Mouse (Mus musculus): Measurements from ENCODE around the gene Per3. TPM values are rescaled to one million over a fixed set of nuclear protein-coding genes. Genes with fewer than 3 reads are reported as not detected.

Gene Per3
- polyA plus RNA-seq, 1 experiment: 4.2 TPM

- DNase-seq (ENCODE audit: low read depth): peak; percentile 32
- TF ChIP-seq CTCF (IDR thresholded peaks at IDR 0.05; ENCODE audit: borderline replicate concordance, extremely low read depth, insufficient read depth, insufficient read length) (no peak), POLR2A (IDR thresholded peaks at IDR 0.05; ENCODE audit: borderline replicate concordance, extremely low read depth, insufficient read depth, insufficient read length, poor library complexity, severe bottlenecking) (no peak)
Measured at GRCm38 (mm10) chr4:150978156-150978910, 66.1 kb downstream of the Per3 start.

- no peak for TF ChIP-seq POLR2A (IDR thresholded peaks at IDR 0.05; ENCODE audit: borderline replicate concordance, extremely low read depth, insufficient read depth, insufficient read length, poor library complexity, severe bottlenecking)
- TF ChIP-seq CTCF (IDR thresholded peaks at IDR 0.05; ENCODE audit: borderline replicate concordance, extremely low read depth, insufficient read depth, insufficient read length): no peak
- no peak for DNase-seq (ENCODE audit: low read depth)
Measured at GRCm38 (mm10) chr4:150975145-150975544, 69.3 kb downstream of the Per3 start.

GRCm38 (mm10) chr4:150973264-150973663 is 71.2 kb downstream of the Per3 start:
- no peak for DNase-seq (ENCODE audit: low read depth)
- TF ChIP-seq POLR2A (IDR thresholded peaks at IDR 0.05; ENCODE audit: borderline replicate concordance, extremely low read depth, insufficient read depth, insufficient read length, poor library complexity, severe bottlenecking) (no peak), CTCF (IDR thresholded peaks at IDR 0.05; ENCODE audit: borderline replicate concordance, extremely low read depth, insufficient read depth, insufficient read length) (no peak)

GRCm38 (mm10) chr4:150968956-150969355 is 75.5 kb downstream of the Per3 start:
- no peak for DNase-seq (ENCODE audit: low read depth)
- no peak for TF ChIP-seq POLR2A (IDR thresholded peaks at IDR 0.05; ENCODE audit: borderline replicate concordance, extremely low read depth, insufficient read depth, insufficient read length, poor library complexity, severe bottlenecking)
- TF ChIP-seq CTCF (IDR thresholded peaks at IDR 0.05; ENCODE audit: borderline replicate concordance, extremely low read depth, insufficient read depth, insufficient read length): no peak

- no peak for TF ChIP-seq POLR2A (IDR thresholded peaks at IDR 0.05; ENCODE audit: borderline replicate concordance, extremely low read depth, insufficient read depth, insufficient read length, poor library complexity, severe bottlenecking)
- TF ChIP-seq CTCF (IDR thresholded peaks at IDR 0.05; ENCODE audit: borderline replicate concordance, extremely low read depth, insufficient read depth, insufficient read length): peak; percentile 75
- DNase-seq (ENCODE audit: low read depth): peak; percentile 53
Measured at GRCm38 (mm10) chr4:150966556-150966955, 77.9 kb downstream of the Per3 start.

- no peak for DNase-seq (ENCODE audit: low read depth)
- TF ChIP-seq POLR2A (IDR thresholded peaks at IDR 0.05; ENCODE audit: borderline replicate concordance, extremely low read depth, insufficient read depth, insufficient read length, poor library complexity, severe bottlenecking) (no peak), CTCF (IDR thresholded peaks at IDR 0.05; ENCODE audit: borderline replicate concordance, extremely low read depth, insufficient read depth, insufficient read length) (peak; percentile 26; the same call in 1 of the 2 replicates)
Measured at GRCm38 (mm10) chr4:150965555-150965951, 78.9 kb downstream of the Per3 start.

- DNase-seq (ENCODE audit: low read depth): peak; percentile 77
- TF ChIP-seq POLR2A (IDR thresholded peaks at IDR 0.05; ENCODE audit: borderline replicate concordance, extremely low read depth, insufficient read depth, insufficient read length, poor library complexity, severe bottlenecking): no peak
- peak; percentile 79 for TF ChIP-seq CTCF (IDR thresholded peaks at IDR 0.05; ENCODE audit: borderline replicate concordance, extremely low read depth, insufficient read depth, insufficient read length)
Measured at GRCm38 (mm10) chr4:150964635-150965554, 79.6 kb downstream of the Per3 start.

GRCm38 (mm10) chr4:150963711-150964110 is 80.8 kb downstream of the Per3 start:
- TF ChIP-seq CTCF (IDR thresholded peaks at IDR 0.05; ENCODE audit: borderline replicate concordance, extremely low read depth, insufficient read depth, insufficient read length): no peak
- TF ChIP-seq POLR2A (IDR thresholded peaks at IDR 0.05; ENCODE audit: borderline replicate concordance, extremely low read depth, insufficient read depth, insufficient read length, poor library complexity, severe bottlenecking): no peak
- DNase-seq (ENCODE audit: low read depth): no peak

- no peak for TF ChIP-seq CTCF (IDR thresholded peaks at IDR 0.05; ENCODE audit: borderline replicate concordance, extremely low read depth, insufficient read depth, insufficient read length)
- no peak for TF ChIP-seq POLR2A (IDR thresholded peaks at IDR 0.05; ENCODE audit: borderline replicate concordance, extremely low read depth, insufficient read depth, insufficient read length, poor library complexity, severe bottlenecking)
- peak; percentile 51 for DNase-seq (ENCODE audit: low read depth)
Measured at GRCm38 (mm10) chr4:150962231-150962630, 82.2 kb downstream of the Per3 start.

- TF ChIP-seq POLR2A (IDR thresholded peaks at IDR 0.05; ENCODE audit: borderline replicate concordance, extremely low read depth, insufficient read depth, insufficient read length, poor library complexity, severe bottlenecking) (no peak), CTCF (IDR thresholded peaks at IDR 0.05; ENCODE audit: borderline replicate concordance, extremely low read depth, insufficient read depth, insufficient read length) (no peak)
- no peak for DNase-seq (ENCODE audit: low read depth)
Measured at GRCm38 (mm10) chr4:150958536-150958935, 85.9 kb downstream of the Per3 start.

- DNase-seq (ENCODE audit: low read depth): no peak
- TF ChIP-seq CTCF (IDR thresholded peaks at IDR 0.05; ENCODE audit: borderline replicate concordance, extremely low read depth, insufficient read depth, insufficient read length): no peak
- no peak for TF ChIP-seq POLR2A (IDR thresholded peaks at IDR 0.05; ENCODE audit: borderline replicate concordance, extremely low read depth, insufficient read depth, insufficient read length, poor library complexity, severe bottlenecking)
Measured at GRCm38 (mm10) chr4:150957106-150957458, 87.4 kb downstream of the Per3 start.
